Mouse (Mus musculus) subcutaneous adipose tissue, adult 2 months (tissue): ENCODE results near the gene Gm42688. TPM values are rescaled to one million over a fixed set of nuclear protein-coding genes. Genes with fewer than 3 reads are reported as not detected.

Experiments
- polyA plus RNA-seq: library from polyadenylated mRNA; depleted of rRNA; stranded (reverse); fragments of >200 nt; gene quantifications from 2 replicates; pipeline ENCODE4 v1.2.3, GENCODE M21; 2012; ENCODE audit warnings: low replicate concordance; rRNA removed

The Gm42688 gene
- 4.1 and 7.8 TPM in 2 replicates for polyA plus RNA-seq

GRCm38 (mm10) chr6:83101316-83101687 is at the start of gene Gm42688, which contains the start of gene Ccdc142:
Gene Gm42688 (plus strand): TSS chr6:83101617.
Gene Ccdc142 (plus strand): TSS chr6:83101601.

GRCm38 (mm10) chr6:83054074-83054851 is 47.2 kb upstream of the Gm42688 start, which contains the start of gene Aup1:
Gene Aup1 (plus strand): TSS chr6:83054521.

GRCm38 (mm10) chr6:83054871-83055431 is 46.5 kb upstream of the Gm42688 start, which contains the start of gene Htra2:
Gene Htra2 (minus strand): TSS chr6:83055273.

GRCm38 (mm10) chr6:83057790-83058189 is 43.6 kb upstream of the Gm42688 start, which contains the start of gene Dqx1:
Gene Dqx1 (plus strand): TSS chr6:83057844.

GRCm38 (mm10) chr6:83070247-83070310 is 31.3 kb upstream of the Gm42688 start, which contains the start of gene Tlx2:
Gene Tlx2 (minus strand): TSS chr6:83070293.

GRCm38 (mm10) chr6:83077630-83078323 is 23.6 kb upstream of the Gm42688 start, which contains the start of gene Pcgf1:
Gene Pcgf1 (plus strand): TSS chr6:83077869.

GRCm38 (mm10) chr6:83086121-83087035 is 15.0 kb upstream of the Gm42688 start, which contains the start of gene Lbx2:
Gene Lbx2 (plus strand): TSS chr6:83086367.

GRCm38 (mm10) chr6:83108762-83109668 is 7.6 kb downstream of the Gm42688 start, which contains the start of gene Mrpl53:
Gene Mrpl53 (plus strand): TSS chr6:83109040.

GRCm38 (mm10) chr6:83115011-83115671 is 13.7 kb downstream of the Gm42688 start, which contains the start of gene Mogs:
Gene Mogs (plus strand): TSS chr6:83115496.

GRCm38 (mm10) chr6:83120930-83121862 is 19.8 kb downstream of the Gm42688 start, which contains the start of gene Wbp1:
Gene Wbp1 (minus strand): TSS chr6:83121559.

GRCm38 (mm10) chr6:83125331-83125730 is 23.9 kb downstream of the Gm42688 start, which contains the start of gene Ino80b:
Gene Ino80b (minus strand): TSS chr6:83125431.

GRCm38 (mm10) chr6:83134951-83135513 is 33.6 kb downstream of the Gm42688 start, which contains the start of gene Rtkn:
Gene Rtkn (plus strand): TSS chr6:83135463.

GRCm38 (mm10) chr6:83156259-83156684 is 54.9 kb downstream of the Gm42688 start, which contains the start of the genes Wdr54 and 1700003E16Rik:
Gene Wdr54 (minus strand): TSS chr6:83156397.
Gene 1700003E16Rik (plus strand): TSS chr6:83156404.

Other genes with a start within 250 kb of the Gm42688 start
- 0.27 and 0.57 TPM in 2 replicates for gene Sema4f, start 161.8 kb upstream of the Gm42688 start, polyA plus RNA-seq
- 0.57 and 0.59 TPM in 2 replicates for gene M1ap, start 154.7 kb upstream of the Gm42688 start, polyA plus RNA-seq
- gene Dok1, start 68.1 kb upstream of the Gm42688 start, polyA plus RNA-seq: 11.2 and 13.9 TPM in 2 replicates
- gene Loxl3, start 67.4 kb upstream of the Gm42688 start, polyA plus RNA-seq: 10.1 and 23.6 TPM in 2 replicates
- 309 and 367 TPM in 2 replicates for gene Aup1, start 47.1 kb upstream of the Gm42688 start, polyA plus RNA-seq
- 57.1 and 73.9 TPM in 2 replicates for gene Htra2, start 46.3 kb upstream of the Gm42688 start, polyA plus RNA-seq
- 1.7 and 2.6 TPM in 2 replicates for gene Dqx1, start 43.8 kb upstream of the Gm42688 start, polyA plus RNA-seq
- not detected in 2 replicates for gene Tlx2, start 31.3 kb upstream of the Gm42688 start, polyA plus RNA-seq
- 21.1 and 28.1 TPM in 2 replicates for gene Pcgf1, start 23.7 kb upstream of the Gm42688 start, polyA plus RNA-seq
- gene Lbx2, start 15.2 kb upstream of the Gm42688 start, polyA plus RNA-seq: 2.4 and 3.2 TPM in 2 replicates
- gene Ccdc142, start within 50 bp of the Gm42688 start, polyA plus RNA-seq: 4.7 and 10.3 TPM in 2 replicates
- 76.4 and 94.6 TPM in 2 replicates for gene Mrpl53, start 7.4 kb downstream of the Gm42688 start, polyA plus RNA-seq
- gene Mogs, start 13.9 kb downstream of the Gm42688 start, polyA plus RNA-seq: 27.7 and 77.1 TPM in 2 replicates
- gene Wbp1, start 19.9 kb downstream of the Gm42688 start, polyA plus RNA-seq: 165 and 170 TPM in 2 replicates
- gene Ino80b, start 23.8 kb downstream of the Gm42688 start, polyA plus RNA-seq: 13.5 and 28.2 TPM in 2 replicates
- gene Rtkn, start 33.8 kb downstream of the Gm42688 start, polyA plus RNA-seq: 19.8 and 52.2 TPM in 2 replicates
- 1.1 and 6.5 TPM in 2 replicates for gene Wdr54, start 54.8 kb downstream of the Gm42688 start, polyA plus RNA-seq
- 0.11 and 0.48 TPM in 2 replicates for gene 1700003E16Rik, start 54.8 kb downstream of the Gm42688 start, polyA plus RNA-seq
- gene Dctn1, start 64.3 kb downstream of the Gm42688 start, polyA plus RNA-seq: 126 and 138 TPM in 2 replicates
- 0.05 and 0.11 TPM in 2 replicates for gene Slc4a5, start 118.2 kb downstream of the Gm42688 start, polyA plus RNA-seq
- 3.6 and 9.0 TPM in 2 replicates for gene Mthfd2, start 224.3 kb downstream of the Gm42688 start, polyA plus RNA-seq
- 34.8 and 47.1 TPM in 2 replicates for gene Mob1a, start 224.4 kb downstream of the Gm42688 start, polyA plus RNA-seq
- 19.9 and 37.7 TPM in 2 replicates for gene Bola3, start 247.5 kb downstream of the Gm42688 start, polyA plus RNA-seq